Mouse (Mus musculus): Measurements from ENCODE around the gene Bcar3. TPM values are rescaled to one million over a fixed set of nuclear protein-coding genes. Genes with fewer than 3 reads are reported as not detected.
A peak's percentile ranks its signal among the peaks of the same experiment; 100 is the strongest.
"Not testable (repeated sequence)": the region's sequence is repeated elsewhere in the genome, so short reads cannot be mapped to it uniquely, and the experiment has no call there.

Gene Bcar3
- 1 to 10 TPM; 8.0 to 9.0 TPM for total RNA-seq (2021)
- long read RNA-seq, experiment 1, transcript Bcar3-201 (12 exons, 3,311 nt), result major isoform, 11 of 25 reads
- long read RNA-seq, experiment 1, partial matches to known transcripts, result 12 of 25 reads
- long read RNA-seq, experiment 1, other reads (novel, unspliced or antisense), result 2 of 25 reads
- long read RNA-seq, experiment 2, transcript Bcar3-201 (12 exons, 3,311 nt), result major isoform, 10 of 23 reads
- long read RNA-seq, experiment 2, partial matches to known transcripts, result 9 of 23 reads
- long read RNA-seq, experiment 2, other reads (novel, unspliced or antisense), result 4 of 23 reads

DNA sequence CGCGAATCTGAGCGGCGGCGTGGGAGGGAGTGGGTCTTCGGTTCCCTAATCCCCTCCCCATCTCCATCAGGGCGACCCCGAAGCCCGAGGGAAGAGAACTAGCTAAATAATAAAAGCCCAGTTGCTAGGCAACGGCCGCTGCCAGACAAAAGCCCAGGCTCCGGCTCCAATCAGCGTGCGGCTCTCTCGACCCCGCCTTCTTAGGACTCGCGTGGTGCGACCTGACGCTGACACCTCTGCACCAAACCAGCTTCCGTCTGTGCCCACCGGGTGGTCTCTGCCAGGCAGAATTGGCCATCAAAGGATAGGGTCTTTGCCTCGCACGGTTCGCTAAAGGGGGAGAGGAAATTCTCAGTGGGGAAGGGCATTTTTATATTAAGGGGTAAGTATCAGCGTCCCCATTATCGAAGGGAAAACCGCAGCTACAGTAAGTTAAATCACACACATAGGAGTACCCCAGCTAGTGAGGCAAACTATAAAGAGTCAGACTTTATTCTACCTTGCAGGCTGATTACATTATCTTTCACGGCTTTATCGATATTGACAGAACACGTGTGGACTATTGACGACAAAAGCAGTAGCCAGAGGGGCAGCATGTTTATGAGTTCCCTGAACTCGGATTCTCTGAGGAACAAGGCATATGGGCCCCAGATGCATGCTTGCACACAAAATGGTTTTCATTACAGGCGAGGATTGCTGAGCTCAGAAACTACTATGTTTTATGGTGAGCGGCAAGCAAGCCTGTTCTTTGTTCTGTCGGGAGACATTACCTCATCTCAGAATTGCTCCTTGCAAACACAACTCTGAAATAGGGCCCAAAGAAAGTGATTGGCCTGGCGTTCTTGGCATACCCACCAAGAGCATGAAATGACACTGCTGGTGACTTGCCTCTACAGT, at the start of gene Bcar3:
Gene Bcar3 (plus strand): TSS at position 183 of the 897 bp plus-strand sequence.
- intact Hi-C loops (cut with DNase I), result loop anchor here (5.0 kb wide), 2 partner anchors 47 to 407 kb away; partner anchors contain the start of gene Gclm
- peak; percentile 89 to 91 for DNase-seq

DNA sequence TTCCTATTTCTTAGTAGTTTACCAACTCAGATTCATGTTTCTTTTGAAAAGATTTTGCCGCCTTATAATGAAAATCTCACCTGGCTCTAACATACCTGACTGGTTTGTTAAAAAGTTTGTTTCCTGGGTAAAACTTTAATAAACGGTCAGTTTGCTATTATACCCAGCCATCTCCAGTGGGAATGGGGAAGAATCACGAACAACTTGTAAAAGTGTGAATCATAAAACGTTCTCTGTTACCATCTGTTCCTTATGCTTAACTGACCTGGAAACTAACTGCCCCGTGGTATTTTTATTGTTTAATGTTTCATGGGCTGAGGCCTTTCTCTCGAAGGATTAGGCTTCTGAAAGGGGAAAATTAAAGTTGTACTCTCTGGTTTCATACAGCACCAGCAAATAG, 49.2 kb upstream of the Bcar3 start:
- no peak for DNase-seq
- intact Hi-C loops (cut with DNase I), result loop anchor here (5.0 kb wide), 2 partner anchors 48 to 223 kb away; partner anchors contain the start of gene Bcar3

DNA sequence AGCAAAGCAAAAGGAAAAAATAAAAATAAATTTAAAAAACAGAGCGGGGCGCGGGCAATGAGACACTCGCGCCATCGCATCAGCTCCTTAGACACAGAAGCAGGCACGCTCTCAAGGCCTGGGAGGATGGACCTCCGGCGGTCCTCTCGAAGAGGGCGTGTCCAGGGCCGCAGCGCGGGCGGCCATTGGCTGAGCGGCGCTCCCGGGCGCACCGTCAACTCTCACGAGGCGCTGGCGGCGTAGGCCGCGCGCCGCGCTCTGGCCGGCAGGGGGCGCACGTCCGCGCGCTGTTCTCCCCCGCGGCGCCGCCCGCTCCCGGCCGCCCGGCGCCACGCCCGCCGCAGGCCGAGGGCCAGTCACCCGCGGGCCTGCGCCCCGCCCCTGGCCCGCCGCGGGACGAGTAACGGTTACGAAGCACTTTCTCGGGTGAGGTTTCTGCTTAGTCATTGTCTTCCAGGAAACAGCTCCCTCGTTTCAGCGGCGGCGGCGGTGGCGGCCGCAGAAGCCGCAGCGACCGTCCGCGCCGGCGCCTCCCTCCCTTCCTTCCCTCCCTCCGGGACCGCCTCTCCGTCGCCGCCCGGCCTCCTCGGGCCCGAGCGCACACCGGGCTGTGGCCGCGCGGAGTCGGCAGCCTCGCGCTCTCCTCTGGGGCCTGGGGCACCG, 48.6 kb upstream of the Bcar3 start, which contains the start of gene Gclm:
Gene Gclm (plus strand): TSS at position 343 of the 663 bp plus-strand sequence.
- peak; percentile 96 to 98 for DNase-seq
- intact Hi-C loops (cut with DNase I), result loop anchor here (5.0 kb wide), 2 partner anchors 47 to 222 kb away; partner anchors contain the start of gene Bcar3

DNA sequence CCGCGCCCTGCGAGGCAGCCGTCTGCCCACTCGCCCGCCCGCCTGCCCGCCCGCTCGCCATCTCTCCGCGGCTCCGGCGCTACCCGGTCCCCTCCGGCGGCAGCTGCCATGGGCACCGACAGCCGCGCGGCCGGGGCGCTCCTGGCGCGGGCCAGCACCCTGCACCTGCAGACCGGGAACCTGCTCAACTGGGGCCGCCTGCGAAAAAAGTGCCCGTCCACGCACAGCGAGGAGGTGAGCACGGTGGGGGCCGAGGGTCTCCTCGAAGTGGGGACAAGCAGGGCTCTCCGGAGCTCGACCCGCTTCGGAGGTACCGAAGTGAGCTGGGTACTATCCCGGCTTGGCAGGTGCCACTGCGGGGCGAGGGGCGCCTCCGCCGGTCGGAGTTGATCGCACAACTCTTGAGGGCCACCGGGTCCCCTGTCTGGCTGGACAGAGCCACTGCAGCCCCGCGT, 48.0 kb upstream of the Bcar3 start:
- peak in 1 of 2 experiments; percentile 58 for DNase-seq
- intact Hi-C loops (cut with DNase I), result loop anchor here (2.0 to 5.0 kb wide), 3 partner anchors 27 to 221 kb away; partner anchors contain the start of gene Bcar3

DNA sequence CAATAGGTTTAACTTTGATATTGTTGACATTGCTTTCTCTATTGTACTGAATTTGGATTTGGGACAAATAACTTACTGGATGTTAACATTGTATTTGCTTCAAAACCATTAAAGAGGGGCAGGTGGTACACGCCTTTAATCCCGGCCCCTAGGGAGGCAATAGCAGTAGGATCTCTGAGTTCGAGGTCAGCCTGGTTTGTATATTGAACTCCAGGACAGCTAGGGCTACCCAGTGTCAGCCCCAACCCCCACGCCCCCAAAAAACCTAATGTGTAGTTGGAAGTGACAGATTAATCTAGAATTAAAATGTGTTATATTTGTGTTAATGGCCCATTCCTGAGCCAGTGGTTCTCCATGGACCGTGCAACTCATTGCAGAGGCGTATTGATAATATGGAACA, 47.5 kb upstream of the Bcar3 start:
- no peak for DNase-seq
- intact Hi-C loops (cut with DNase I), result loop anchor here (2.0 to 5.0 kb wide), 3 partner anchors 26 to 221 kb away; partner anchors contain the start of gene Bcar3

DNA sequence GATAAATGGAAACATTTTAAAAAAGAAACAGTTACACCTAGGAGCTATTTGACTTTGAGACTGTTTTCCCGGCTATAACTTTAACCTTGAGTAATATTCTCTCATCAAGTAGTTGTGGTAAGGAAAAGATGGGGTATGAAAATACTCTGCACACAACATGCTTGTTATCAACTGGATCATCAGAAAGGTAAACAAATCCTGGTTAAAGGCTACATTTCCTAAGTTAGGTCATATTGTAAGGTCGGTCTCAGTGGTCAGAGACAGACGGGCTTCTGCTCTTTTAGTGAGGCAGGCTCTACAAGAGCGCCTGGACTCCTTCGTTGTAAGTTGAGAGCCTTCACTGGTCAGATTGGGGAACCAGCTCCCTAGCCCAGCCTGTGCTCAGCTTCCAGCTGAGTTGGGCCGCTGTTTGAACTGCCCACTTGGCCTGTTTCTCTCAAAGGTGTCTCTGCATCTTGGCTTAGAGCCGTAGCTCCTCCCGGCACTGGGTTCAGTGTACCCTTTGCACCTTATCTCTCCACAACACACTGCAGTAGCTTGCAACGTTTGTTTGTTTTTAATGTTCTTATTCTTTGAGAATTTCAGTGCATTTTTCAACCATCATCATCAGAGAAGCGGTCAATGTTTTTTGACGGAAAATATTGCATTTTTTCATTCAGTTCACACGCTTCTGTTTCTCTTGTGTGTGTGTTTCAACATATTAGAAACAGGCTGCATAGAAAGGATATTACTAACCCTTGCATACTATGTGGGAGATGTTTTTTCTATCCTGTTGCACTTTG, 46.8 kb upstream of the Bcar3 start:
- intact Hi-C loops (cut with DNase I), result loop anchor here (2.0 to 5.0 kb wide), 3 partner anchors 26 to 220 kb away; partner anchors contain the start of gene Bcar3

DNA sequence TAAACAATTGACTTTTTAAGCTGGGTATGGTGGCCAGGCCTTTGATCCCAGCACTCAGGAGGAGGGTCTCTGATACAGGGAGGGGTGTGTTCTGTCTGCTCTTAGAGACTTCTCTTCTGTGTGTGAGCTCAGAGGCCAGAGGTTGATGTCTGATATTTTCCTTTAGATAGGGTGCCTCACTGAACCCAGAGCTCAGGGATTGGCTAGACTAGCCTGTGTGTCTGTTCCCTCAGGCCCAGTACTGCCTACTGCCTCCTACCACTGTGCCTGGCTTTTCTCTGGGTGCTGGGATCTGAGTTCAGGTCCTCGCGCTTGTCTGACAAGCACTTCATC, 46.2 kb upstream of the Bcar3 start:
- no peak for DNase-seq

More for the DNA sequence above, 46.8 kb upstream of the Bcar3 start:
- no peak for DNase-seq

DNA sequence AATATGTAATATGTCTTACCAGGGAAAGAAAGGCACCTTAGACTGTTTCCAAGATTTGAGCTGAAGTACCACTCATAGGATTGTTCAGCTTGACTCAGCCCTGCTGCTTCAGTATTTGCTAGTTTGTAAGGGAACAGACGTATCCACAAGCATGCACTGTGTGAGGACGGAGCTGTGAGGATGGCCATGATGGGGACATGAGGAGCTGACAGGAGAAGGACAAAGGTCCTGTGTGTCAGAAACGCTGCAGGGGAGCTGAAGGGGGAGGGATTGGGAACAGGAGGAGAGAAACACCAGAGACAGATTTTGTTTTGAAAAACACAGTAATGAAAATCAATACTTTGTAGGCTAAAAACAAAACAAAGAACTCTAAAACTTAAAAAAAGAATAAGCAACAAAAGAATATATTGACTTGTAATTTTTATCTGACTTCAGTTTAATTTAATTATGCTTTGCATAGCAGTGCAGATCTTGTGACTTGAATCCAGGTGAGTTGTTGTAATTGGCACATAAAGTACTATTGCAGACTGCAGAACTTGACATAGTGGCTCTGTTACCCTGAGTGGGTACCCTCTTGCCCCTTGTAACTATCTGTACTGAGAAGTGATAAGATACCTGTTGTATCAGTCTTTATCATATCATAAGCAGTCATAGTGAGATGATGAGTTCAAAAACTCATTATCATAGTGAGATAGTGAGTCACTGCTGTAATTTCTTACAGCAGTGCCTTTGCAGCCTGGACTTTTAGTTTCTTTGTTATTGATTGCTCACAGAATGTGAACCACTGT, 41.3 kb upstream of the Bcar3 start:
- no peak for DNase-seq
- intact Hi-C loops (cut with DNase I), result no loop called here

More for the DNA sequence above, 46.2 kb upstream of the Bcar3 start:
- intact Hi-C loops (cut with DNase I), result loop anchor here (2.0 to 5.0 kb wide), 3 partner anchors 25 to 220 kb away; partner anchors contain the start of gene Bcar3

DNA sequence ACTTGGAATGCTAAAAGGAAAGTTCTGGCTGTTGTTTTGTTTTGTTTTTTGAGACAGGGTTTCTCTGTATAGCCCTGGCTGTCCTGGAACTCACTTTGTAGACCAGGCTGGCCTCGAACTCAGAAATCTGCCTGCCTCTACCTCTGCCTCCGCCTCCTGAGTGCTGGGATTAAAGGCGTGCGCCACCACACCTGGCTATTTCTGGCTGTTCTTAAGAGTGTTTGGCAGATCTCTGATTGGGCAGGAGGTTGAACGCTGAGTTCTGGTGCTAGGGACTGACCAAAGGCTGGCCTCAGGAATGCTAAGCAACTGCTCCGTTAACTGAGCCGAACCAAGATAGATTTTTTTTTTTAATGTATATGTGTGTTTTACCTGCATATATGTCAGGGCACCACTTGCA, 39.9 kb upstream of the Bcar3 start:
- DNase-seq; intact Hi-C loops (cut with DNase I): not testable (repeated sequence)

DNA sequence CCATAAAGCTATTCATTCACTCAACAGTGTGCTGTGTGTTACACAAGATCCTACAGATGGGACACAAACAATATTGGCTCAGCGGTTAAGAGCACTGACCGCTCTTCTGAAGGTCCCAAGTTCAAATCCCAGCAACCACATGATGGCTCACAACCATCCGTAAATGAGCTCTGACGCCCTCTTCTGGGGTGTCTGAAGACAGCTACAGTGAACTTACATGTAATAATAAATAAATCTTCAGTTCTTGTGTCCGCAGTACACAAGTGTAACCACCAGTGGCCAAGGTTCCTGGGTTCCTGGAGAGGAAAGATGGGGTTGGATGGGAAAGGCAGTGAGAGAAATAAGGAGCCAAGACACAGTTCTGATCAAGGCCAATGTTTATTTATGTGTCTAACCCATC, 23.9 kb upstream of the Bcar3 start:
- DNase-seq, result no peak
- intact Hi-C loops (cut with DNase I), result loop anchor here (10.0 kb wide), 1 partner anchor 385 kb away; no protein-coding TSS in a partner anchor

DNA sequence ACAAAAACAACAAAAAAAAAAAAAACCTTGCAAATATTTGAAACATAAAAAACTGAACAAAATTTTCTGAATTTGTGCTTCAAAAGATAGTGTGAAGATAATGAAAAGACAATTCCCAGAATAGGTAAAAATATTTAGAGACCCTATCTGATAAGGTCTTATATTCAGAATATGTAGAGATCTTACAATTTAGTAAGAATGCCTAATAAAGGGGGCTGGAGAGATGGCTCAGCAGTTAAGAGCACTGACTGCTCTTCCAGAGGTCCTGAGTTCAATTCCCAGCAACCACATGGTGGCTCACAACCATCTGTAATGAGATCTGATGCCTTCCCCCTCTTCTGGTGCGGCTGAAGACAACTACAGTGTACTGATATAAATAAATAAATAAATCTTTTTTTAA, 21.4 kb upstream of the Bcar3 start:
- intact Hi-C loops (cut with DNase I), result loop anchor here (2.0 to 10.0 kb wide), 2 partner anchors 26 to 388 kb away; no protein-coding TSS in a partner anchor
- not testable (repeated sequence) for DNase-seq

DNA sequence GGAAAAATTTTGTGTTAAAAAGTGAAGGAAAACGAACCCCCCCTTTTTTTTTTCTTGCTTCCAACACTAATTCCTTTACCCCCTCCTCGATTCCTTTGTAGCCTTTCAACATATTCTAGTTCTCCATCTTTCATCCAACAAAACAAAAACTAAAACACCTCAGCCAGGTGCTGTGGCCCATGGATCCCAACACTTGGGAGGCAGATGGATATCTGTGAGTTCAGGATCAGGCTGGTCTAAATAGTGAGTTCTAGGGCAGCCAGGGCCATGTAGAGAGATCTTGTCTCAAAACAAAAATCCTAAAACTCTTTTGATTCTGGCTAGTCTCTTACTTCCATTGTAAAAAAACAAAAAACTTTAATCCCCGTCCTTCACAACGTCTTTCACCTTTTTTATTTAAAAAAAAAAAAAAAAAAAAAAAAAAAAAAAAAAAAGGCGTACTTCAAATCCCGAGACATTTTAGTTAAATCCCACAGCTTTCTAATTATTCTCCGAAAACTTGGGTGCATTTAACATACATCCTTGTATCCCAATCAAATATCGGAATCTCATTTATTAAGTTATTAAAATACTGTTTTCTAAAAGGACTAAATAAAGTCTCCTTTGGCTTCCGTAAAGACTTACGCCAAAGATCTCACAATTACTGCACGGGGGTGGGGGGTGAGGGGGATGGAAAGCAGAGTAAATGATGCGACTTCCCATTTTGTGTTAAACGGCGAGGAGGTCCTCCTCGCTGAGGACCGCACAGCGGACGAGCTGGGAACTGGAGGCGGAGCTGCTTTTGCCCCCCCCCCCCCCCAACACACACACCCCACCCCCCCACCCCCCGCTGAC, 20.3 kb upstream of the Bcar3 start:
- no peak for DNase-seq
- intact Hi-C loops (cut with DNase I), result loop anchor here (2.0 to 10.0 kb wide), 3 partner anchors 17 to 389 kb away; no protein-coding TSS in a partner anchor

DNA sequence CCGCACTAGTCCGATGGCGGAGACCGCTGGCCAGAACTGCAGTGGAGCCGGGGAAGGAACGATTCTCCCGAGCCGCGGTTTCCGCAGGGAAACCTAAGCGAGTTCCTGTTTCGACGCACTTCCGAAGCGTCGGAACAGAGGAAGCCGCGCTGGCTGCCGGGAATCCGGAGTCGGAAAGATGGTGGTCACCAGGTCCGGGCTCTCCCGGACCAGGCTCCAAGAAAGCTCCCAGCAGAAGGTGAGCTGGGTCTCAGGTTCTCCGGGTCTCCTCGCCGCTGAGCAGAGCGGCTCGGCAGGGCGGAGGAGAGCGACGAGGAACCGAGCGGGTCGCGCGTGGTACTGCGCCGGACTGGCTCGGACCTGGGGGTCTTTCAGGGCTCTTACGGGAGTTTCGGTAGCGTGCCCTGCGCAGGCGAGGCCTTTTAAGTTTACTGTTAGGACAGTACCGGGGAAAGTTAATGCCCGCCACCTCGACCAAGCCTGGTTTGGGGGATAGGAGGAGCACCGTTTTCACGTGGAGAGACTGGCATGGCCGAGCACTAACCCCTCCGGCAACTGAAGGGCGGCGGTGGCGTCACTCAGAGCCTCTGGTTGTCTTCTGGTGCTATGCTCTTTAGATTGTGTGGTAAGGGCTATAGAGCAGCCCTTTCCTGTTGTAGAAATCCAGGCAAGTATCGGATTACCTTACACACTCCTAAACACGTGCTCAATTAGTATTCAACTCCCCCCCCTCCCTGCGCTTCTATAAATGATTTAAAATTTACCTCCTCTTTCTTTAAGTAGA, 19.5 kb upstream of the Bcar3 start, which contains the start of gene Dnttip2:
Gene Dnttip2 (plus strand): TSS at position 148 of the 784 bp plus-strand sequence.
- peak; percentile 93 to 94 for DNase-seq
- intact Hi-C loops (cut with DNase I), result loop anchor here (2.0 to 10.0 kb wide), 2 partner anchors 16 to 390 kb away; no protein-coding TSS in a partner anchor

DNA sequence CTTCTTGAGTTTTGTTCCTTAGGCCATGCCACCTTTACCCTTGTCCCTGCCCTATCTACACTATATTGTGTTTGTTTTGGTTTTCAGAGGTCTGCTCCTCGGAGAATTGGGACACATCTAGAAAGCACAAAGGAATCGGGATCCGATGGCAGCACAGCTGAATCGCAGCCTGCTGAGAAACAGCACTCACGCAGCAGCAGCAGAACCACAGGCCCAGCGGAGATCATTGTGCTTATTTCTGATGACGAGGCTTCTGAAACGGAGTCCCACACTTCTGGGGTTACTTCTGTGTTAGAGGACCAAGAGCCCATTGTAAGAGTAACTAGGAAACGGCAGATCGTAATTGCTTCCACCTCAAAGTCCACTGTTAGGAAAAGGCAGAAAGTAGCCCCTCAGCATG, 18.8 kb upstream of the Bcar3 start:
- intact Hi-C loops (cut with DNase I), result loop anchor here (2.0 to 10.0 kb wide), 2 partner anchors 16 to 390 kb away; no protein-coding TSS in a partner anchor
- DNase-seq, result no peak

DNA sequence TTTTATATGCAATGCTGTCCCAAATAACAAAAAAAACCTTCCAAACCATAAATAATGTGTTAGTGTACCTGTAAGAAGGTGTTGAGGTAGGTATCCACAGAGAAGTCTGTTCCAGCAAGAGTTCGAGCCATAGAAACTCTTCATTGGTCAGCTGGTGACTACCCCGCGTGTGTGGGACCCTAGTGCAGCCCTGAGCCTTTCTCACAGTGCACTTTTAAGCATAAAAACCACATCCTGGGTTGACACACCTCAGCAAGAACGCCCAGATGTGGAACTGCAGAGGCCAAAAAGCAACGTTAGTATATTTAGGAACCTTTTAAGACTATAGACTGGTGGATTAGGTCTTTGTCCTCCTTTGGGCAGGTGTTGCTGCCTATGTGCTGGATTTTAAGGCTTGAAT, 6.7 kb upstream of the Bcar3 start:
- intact Hi-C loops (cut with DNase I), result no loop called here
- no peak for DNase-seq

DNA sequence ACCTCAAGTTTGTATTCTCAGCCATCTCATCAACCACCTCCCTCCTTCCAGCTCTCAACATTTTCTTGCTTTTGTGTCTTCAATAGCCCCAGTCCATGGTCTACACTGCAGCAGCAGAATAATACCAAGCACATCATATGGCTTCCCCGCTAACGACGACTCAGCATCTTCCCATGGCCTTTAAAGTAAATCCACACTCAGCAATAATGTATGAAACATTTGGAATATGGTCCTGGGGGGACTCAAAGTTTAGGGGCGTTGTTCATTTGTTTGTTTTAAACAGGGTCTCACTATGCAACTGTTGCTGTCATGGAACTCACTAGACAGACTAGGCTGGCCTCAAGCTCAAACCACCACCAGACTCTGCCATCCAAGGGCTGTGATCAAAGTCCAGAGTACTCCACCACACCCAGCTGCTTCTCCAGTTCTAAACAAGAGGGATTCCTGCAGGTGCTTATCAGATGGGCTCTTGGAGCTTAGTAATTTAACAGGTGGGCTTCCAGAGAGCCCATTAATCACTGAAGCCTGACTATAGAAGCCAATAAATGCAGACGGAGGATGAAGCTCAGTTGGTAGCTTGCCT, 5.2 kb upstream of the Bcar3 start:
- no peak for DNase-seq
- intact Hi-C loops (cut with DNase I), result no loop called here

Data from heart, postnatal 14 days (tissue).